19 mouse cellular contexts compared by ENCODE assay signal in the genomic region with DNA sequence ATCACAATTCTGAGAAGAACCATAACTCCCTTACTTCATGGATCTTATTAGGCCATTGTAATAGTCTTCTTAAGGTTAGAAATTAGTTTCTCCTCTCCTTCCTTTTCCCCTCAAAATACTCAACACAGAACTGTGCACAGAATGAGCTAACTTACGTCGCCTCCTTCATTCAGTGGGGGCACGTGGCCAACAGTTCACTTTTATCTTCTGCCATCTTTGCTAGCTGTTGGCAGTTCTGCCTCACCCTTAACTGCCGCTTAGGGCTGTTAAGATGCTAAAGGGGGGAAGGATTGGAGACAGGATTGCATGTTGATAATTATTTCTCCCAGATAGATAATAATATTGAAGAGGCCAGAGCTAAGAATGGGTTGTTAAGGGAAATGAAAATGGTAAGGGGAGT.
"Had no signal": no experiment of that assay in that cellular context is flagged by ENCODE, and none has a peak within 500 bp of the region (broad histone marks: within the 10 kb centered on the region; RNA-seq: fewer than 3 reads in every experiment).

No protein-coding gene starts in this region.

- H3K4me2 ChIP-seq: lung, embryonic 15.5 days; midbrain, embryonic 12.5 days; neural tube, embryonic 13.5 days; neural tube, embryonic 15.5 days had no signal

- H3K27ac ChIP-seq: liver, embryonic 14.5 days; lung, embryonic 15.5 days; midbrain, embryonic 10.5 days; midbrain, embryonic 12.5 days; neural tube, embryonic 13.5 days; neural tube, embryonic 15.5 days had no signal

- H3K4me1 ChIP-seq: lung, embryonic 15.5 days; midbrain, embryonic 10.5 days; midbrain, embryonic 12.5 days; neural tube, embryonic 13.5 days; neural tube, embryonic 15.5 days had no signal

- H3K36me3 ChIP-seq: lung, embryonic 15.5 days; midbrain, embryonic 10.5 days; midbrain, embryonic 12.5 days; neural tube, embryonic 13.5 days; neural tube, embryonic 15.5 days had no signal

- H3K27me3 ChIP-seq: midbrain, embryonic 12.5 days; neural tube, embryonic 13.5 days; neural tube, embryonic 15.5 days had no signal

- H3K9me3 ChIP-seq: lung, embryonic 15.5 days; midbrain, embryonic 10.5 days; midbrain, embryonic 12.5 days; neural tube, embryonic 13.5 days; neural tube, embryonic 15.5 days had no signal

- DNase-seq: lung, postnatal 4 days; midbrain, embryonic 14.5 days; retina, postnatal 1 day; right cerebral cortex, adult 18-20 months; right cerebral cortex, postnatal 25 days; right cerebral cortex, postnatal 4 days; spleen, adult 18-20 months; thymus, adult 18-20 months; thymus, postnatal 14 days; thymus, postnatal 36 days had no signal

- ATAC-seq: lung, postnatal 0 days; midbrain, embryonic 16.5 days had no signal

- H3K4me3 ChIP-seq: lung, embryonic 15.5 days; midbrain, embryonic 10.5 days; midbrain, embryonic 12.5 days; myocyte; neural tube, embryonic 13.5 days; neural tube, embryonic 15.5 days had no signal

- H3K9ac ChIP-seq: liver, embryonic 14.5 days; lung, embryonic 15.5 days; midbrain, embryonic 12.5 days; neural tube, embryonic 13.5 days; neural tube, embryonic 15.5 days had no signal
